Mouse (Mus musculus): ENCODE measurements around the gene Sema4d.

Gene Sema4d

GRCm38 (mm10) chr13:51727364-51727763, 66.2 kb downstream of the Sema4d start:
- DNase-seq (ENCODE audit: low spot score in 2 of 2), result no peak

- DNase-seq (ENCODE audit: low spot score in 2 of 2), result no peak
Measured at GRCm38 (mm10) chr13:51725926-51726574, 67.5 kb downstream of the Sema4d start.

GRCm38 (mm10) chr13:51725446-51725845, 68.1 kb downstream of the Sema4d start:
- DNase-seq (ENCODE audit: low spot score in 2 of 2), result no peak

GRCm38 (mm10) chr13:51724566-51724965, 69.0 kb downstream of the Sema4d start:
- DNase-seq (ENCODE audit: low spot score in 2 of 2), result no peak

- DNase-seq (ENCODE audit: low spot score in 2 of 2), result no peak
Measured at GRCm38 (mm10) chr13:51723114-51723513, 70.4 kb downstream of the Sema4d start.

GRCm38 (mm10) chr13:51720556-51720955, 73.0 kb downstream of the Sema4d start:
- DNase-seq (ENCODE audit: low spot score in 2 of 2), result no peak

- no peak for DNase-seq (ENCODE audit: low spot score in 2 of 2)
Measured at GRCm38 (mm10) chr13:51719256-51719655, 74.3 kb downstream of the Sema4d start.

- DNase-seq (ENCODE audit: low spot score in 2 of 2), result no peak
Measured at GRCm38 (mm10) chr13:51716350-51717263, 76.9 kb downstream of the Sema4d start.

GRCm38 (mm10) chr13:51712022-51712421, 81.5 kb downstream of the Sema4d start:
- no peak for DNase-seq (ENCODE audit: low spot score in 2 of 2)

- no peak for DNase-seq (ENCODE audit: low spot score in 2 of 2)
Measured at GRCm38 (mm10) chr13:51710738-51711137, 82.8 kb downstream of the Sema4d start.

GRCm38 (mm10) chr13:51705882-51706854, 87.4 kb downstream of the Sema4d start:
- DNase-seq (ENCODE audit: low spot score in 2 of 2), result no peak

GRCm38 (mm10) chr13:51703893-51704292, 89.7 kb downstream of the Sema4d start:
- DNase-seq (ENCODE audit: low spot score in 2 of 2), result no peak

GRCm38 (mm10) chr13:51698318-51698717, 95.2 kb downstream of the Sema4d start:
- DNase-seq (ENCODE audit: low spot score in 2 of 2), result no peak

GRCm38 (mm10) chr13:51697897-51698296, 95.7 kb downstream of the Sema4d start:
- no peak for DNase-seq (ENCODE audit: low spot score in 2 of 2)

GRCm38 (mm10) chr13:51697455-51697854, 96.1 kb downstream of the Sema4d start:
- no peak for DNase-seq (ENCODE audit: low spot score in 2 of 2)

GRCm38 (mm10) chr13:51696481-51696880, 97.1 kb downstream of the Sema4d start:
- no peak for DNase-seq (ENCODE audit: low spot score in 2 of 2)

GRCm38 (mm10) chr13:51688688-51689087, 104.9 kb downstream of the Sema4d start:
- DNase-seq (ENCODE audit: low spot score in 2 of 2), result no peak

- no peak for DNase-seq (ENCODE audit: low spot score in 2 of 2)
Measured at GRCm38 (mm10) chr13:51686966-51687365, 106.6 kb downstream of the Sema4d start.

GRCm38 (mm10) chr13:51685290-51685966, 108.1 kb downstream of the Sema4d start:
- no peak for DNase-seq (ENCODE audit: low spot score in 2 of 2)

GRCm38 (mm10) chr13:51681634-51682033, 111.9 kb downstream of the Sema4d start:
- no peak for DNase-seq (ENCODE audit: low spot score in 2 of 2)

- no peak for DNase-seq (ENCODE audit: low spot score in 2 of 2)
Measured at GRCm38 (mm10) chr13:51681076-51681475, 112.5 kb downstream of the Sema4d start.

Measured in spleen, postnatal 14 days (tissue).